Mouse (Mus musculus) layer of hippocampus, postnatal 14 days (tissue): Measurements from ENCODE around the gene Elovl5. TPM values are rescaled to one million over a fixed set of nuclear protein-coding genes. Genes with fewer than 3 reads are reported as not detected.

Experiments
- DNase-seq, 2 experiments: peaks; one replicate each; pipeline ENCODE4 v3.0.0; 2021 to 2022; ENCODE audit warnings: low spot score in 2 of 2, mixed read lengths in 1 of 2
- total RNA-seq, 2 experiments: library from RNA; stranded (reverse); gene quantifications; 2 replicates each; pipeline ENCODE4 v1.2.3; 2021

The Elovl5 gene
- total RNA-seq, 2 experiments from 2014 or later, result 89.1 to 89.5 TPM

DNA sequence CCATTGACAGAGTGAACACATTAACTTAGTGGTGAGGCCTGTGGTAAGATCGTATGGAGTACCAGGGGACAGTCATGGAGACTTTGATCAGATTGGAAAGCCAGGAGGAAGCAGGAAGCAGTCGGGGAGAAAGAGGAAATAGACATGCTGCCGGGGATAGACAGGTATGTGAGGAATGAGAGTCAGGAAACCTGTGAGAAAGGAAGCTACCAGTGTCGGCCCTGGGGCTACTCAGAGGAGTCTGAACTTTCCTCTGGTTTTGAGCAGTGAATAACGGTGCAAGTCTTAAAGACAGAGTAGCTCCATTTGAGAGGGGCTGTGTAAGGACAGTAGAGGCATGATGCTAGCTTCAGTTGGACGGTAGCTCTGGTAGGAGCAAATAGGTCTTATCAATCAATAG is 10.3 kb downstream of the Elovl5 start:
- DNase-seq, result no peak

DNA sequence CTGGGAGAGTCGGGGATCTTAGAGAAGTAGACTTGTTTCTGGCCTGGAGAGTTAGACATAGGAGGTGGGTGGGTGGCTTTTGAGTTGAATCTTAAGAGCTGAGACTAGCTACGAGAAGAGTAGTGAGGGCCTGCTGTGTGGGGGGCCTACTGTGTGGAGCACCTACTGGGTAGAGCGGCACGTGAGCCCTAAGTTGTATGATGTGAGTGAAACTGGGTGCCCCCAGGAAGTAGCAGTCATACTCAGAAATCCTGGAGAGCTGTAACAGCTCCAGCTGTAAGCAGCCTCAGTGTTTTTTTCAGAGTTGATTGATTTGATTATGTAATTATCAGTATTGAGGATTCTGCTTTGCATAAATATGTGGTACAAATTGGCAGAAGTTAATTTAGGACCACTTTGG is 11.6 kb downstream of the Elovl5 start:
- no peak for DNase-seq

DNA sequence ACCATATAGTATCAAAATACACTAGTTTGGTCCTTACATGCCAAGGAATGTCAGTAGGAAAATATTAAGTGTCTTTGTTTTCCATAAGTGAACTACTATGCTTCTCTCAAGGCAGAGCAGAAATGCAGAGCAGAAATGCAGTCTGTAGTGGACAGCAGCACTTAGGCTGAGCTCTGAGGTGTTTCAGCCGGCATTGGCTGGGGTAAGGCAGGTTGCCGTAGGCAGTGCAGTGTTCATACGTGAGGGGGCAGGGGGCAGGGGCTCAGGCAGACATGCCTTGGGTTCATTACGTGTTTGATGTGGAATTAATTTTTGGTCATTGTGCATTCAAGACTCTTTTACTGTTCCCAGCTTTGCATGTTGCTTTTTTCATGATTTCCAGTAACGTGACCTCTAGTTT is 12.1 kb downstream of the Elovl5 start:
- no peak for DNase-seq

DNA sequence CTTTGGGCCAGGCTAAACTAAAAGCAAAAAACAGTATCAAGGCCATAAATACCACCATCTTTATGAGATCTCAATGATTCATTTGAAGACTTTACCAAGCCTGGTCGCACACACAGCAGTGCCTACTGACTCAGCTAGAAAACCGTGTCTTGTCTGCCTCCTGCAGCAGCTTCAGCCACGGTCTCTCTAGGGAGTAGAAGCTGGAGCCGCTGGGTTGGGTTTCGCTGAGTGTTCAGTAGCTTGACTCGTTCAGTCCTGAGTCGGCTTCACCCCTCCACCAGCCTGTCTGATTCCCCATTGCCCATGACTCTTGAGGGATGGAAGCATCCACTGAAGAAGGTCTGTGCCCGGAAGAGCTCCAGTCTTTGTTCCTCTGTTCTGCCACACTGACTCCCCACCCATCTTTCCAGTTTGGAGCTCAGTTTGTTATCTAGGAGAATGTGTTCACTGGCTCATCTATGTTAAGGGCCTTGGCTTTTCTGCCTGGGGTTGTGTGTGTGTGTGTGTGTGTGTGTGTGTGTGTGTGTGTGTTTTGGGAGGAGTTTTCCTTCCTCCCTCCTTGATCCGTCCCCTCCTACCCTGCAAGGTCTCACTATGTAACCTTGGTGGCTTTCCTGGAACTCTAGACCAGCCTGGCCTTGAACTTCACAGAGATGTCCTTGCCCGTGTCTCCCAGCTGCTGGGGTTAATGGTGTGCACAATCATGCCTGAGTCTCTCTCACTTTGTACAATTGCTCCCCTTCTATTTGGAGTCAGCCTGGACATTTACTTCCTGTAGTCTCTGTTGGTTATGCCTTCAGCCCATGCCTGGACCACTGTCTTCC is 13.1 kb downstream of the Elovl5 start:
- DNase-seq, result no peak

DNA sequence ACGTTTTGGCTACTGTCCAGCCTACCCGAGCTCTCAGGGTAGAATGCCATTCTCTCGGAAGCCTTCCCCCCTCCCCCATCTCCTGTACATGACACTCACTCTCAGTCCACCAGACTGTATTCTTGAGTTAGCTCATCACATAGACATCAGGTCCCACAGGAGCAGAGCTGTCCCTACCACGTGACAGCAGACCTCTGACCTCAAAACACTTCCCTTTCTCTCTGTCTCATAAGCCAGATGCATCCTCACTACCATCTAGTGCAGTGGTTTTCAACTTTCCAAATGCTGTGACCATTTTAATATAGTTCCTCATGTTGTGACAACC is 13.7 kb downstream of the Elovl5 start:
- no peak for DNase-seq

DNA sequence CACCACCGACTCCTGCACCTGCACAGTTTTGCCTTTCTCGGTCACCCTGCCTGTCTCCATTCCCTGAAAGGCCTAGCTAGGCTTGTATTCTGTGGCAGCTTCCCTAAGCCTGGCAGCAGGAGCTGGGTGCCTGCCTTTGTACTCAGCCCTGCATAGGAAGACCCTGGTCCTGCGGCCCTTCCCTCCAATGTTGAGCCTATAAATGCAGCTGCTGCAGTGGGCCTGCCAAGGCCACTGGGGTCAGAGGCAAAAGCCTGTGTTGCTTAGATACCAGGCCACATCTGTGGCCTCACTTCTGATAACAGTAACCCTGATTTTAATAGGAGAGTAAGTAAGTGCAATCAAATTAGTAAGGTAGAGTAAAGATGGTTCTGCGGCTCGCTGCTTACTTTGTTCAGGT is 14.6 kb downstream of the Elovl5 start:
- no peak for DNase-seq

DNA sequence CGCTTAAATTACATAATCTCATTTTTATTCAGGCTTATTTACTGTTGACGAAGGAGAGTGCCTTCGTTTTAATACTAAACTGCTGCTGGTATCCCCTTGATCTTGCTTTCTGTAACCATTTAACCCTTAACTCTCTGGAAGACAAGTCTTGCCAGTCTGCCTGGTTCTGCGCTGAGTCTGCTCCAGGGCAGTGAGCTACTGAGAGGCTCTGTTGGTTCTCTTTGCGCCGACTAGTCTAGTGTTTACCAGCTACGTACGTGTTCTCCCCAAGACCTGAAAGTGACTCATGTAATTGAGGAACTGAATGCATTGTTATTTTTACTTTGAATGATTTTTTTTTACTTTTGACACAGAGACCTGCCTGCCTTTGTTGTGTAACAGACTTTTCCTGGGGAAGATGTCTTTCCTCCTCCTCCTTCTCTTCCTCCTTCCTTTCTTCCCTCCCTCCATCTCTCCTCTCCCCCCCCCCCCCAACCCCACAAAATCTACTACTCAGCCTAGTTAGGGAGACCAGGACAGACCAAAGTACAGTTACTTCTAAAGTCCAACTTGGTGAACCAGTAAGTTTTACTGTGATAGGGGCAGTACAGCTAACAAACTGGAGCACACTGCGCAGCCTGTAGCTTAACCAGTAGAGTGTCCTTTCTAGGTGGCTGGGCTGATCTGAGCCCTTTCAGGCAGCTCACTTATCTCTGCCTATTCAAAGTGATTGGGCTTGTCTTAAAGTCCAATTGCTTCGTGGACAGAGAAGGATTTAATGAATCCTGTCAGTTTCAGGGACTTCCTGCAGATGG is 18.9 kb downstream of the Elovl5 start:
- no peak for DNase-seq

DNA sequence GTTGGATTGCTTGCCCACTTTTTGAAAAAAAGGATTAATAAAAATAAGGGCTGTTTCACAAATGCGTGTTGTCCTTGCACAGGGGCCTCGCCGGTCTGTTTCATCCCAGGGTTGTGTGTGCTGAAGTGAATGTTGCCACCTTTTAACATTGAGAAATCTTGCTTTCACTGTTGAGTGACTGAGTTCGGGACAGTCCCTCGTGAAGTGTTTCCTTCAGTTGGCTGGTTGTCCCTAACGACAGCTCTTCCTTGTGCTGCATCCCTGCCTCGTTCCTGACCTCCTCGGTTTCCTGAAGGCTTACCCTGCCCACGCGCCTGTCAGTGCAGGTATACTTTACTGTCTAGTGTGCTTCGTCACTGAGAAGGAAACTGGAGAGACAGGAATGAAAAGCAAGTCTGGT is 20.7 kb downstream of the Elovl5 start:
- no peak for DNase-seq

DNA sequence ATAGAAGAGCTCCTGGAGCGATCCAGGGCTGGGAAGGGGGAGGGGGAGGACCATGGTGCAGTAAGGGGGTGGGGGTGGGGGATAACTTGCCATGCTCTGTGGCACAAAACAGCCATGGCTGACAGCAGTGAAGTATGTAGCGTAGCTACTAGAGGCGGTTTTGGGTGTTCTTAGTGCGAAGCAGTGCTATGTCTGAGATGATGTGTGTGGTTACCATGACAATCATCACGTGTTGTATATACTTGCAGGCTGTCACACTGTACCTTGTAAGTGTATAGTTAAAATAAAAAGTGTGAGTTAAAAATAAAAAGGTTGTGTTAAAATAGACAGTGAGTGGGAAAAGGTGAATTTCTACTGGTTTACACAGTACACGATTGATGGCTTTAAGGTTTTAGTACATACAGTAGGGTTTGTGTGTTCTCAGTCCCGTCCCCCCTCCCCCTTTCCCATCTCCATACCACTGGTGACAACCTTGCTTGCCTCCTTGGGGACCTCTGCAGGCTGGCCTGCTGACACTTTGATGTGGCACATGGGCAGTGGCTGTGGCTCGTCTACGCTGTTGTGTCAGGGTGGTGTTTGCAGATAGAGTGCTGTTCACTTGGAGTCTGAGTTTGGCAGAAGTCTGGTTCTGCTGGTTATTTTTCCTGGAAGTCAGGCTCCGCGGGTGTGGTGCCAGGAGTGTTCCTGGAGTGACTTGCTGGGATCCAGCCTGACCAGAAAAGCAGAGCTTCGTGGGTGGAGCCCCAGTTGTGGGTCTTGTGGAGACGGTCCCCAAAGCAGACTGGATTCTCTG is 21.8 kb downstream of the Elovl5 start:
- DNase-seq, result peak in 1 of 2 experiments; percentile 52

DNA sequence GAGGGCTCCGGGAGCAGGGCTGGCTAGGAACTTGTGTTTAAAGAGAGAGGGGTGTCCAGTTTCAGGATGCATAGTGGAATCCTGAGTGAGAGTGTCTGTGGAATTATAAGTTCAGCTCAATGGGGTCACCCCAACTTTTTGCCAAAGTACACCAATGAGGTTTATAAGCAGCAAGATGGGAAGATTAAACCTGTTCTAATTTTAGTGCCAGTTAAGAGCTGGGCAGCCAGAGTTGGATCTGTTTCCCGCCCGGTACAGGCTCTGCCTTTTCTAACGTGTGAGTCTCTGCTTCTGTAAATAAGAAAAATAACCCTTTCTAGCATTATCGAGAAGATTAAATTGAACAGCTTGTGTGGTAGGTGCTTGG is 22.4 kb downstream of the Elovl5 start:
- DNase-seq, result no peak

DNA sequence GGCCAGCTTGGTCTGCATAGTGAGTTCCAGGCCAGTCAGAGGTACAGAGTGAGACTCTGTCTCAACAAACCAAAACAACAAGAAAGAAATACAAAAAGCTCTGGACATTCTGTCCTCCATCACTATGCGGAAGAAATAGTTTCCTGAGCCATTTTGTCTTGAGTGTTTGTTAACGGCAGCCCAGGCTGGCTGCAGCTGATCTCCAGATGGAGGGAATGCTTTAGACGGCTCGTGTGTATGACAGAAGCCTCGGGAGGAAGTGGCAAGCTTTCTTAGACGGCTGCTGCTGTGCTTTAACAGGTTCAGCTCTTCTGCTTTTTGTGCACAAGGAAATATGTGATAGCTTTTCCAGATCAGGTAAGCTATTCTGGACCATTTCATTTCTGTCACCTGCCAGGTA is 23.9 kb downstream of the Elovl5 start:
- DNase-seq, result no peak

DNA sequence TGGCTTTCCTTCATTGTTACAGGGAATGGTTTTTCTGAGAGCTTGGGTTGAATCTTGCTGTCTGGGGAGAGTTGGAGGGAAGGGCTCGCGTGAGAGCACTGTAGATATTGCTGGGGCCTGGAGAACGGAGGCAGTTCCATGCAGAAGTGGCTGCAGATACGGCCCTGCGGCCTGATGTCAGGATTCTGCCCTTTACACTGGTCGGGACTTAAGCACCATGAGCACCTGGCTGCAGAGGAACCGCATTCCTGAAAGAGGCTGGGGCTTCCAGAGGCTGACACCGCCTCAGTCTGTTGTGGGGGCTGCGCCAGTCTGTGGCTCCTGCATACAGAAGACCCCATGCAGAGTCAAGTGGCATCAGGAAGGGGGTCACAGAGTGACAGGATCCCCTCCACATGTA is 24.7 kb downstream of the Elovl5 start:
- DNase-seq, result no peak

DNA sequence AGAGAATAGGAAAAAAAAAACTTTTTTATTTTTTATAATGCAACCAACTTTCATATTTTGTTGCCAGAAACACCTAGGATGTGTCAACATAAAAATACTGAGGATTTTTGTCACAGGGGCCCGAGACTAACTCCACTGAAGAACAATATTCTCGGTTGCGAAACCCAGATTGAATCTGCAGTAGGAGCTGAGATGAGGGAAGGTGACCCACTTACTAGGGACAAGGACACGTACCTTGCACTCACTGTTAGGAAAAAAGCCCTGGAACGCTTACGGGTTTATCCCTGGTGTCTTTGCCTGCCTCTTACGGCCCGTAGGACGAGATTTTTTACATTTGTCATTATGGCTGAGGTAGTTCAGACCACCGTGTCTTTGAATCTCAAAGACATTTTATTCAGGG is 25.2 kb downstream of the Elovl5 start:
- DNase-seq, result no peak

DNA sequence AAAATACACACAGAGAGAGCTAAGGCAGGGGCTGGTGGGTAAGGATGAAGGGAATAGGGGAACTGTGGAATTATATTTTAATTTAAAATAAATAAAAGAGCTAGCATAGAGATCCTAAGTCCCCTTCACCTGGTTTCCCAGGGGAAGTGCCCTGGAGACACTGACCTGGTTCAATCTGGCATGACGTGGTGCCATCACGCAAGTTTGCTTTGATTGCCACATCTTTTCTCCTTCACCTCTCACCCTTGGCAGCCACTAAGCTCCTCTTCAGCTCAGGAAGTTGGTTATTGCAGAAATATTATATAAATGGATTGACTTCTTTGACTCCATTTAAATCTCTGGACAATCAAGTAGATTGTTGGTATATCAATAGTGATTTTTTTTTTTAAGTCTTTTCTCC is 26.2 kb downstream of the Elovl5 start:
- DNase-seq, result no peak

DNA sequence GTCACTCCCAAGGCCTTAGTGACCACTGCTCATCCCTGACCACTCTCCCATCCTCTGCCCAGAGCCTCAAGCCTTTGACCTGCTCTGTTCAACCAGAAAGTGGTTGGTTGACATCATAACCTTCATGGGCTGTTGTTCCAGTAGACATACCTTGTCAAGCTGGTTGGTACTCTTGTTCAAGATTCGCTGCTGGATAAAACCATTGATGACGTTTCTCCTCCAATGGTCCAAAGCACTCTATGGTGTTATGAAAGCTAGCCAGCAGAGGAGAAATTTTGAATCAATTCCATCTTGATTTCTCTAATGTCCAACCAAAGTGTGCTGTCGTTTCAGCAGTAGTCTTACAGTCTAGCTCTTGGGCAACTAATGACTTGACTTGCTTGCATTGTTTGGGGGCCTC is 27.0 kb downstream of the Elovl5 start:
- DNase-seq, result no peak

DNA sequence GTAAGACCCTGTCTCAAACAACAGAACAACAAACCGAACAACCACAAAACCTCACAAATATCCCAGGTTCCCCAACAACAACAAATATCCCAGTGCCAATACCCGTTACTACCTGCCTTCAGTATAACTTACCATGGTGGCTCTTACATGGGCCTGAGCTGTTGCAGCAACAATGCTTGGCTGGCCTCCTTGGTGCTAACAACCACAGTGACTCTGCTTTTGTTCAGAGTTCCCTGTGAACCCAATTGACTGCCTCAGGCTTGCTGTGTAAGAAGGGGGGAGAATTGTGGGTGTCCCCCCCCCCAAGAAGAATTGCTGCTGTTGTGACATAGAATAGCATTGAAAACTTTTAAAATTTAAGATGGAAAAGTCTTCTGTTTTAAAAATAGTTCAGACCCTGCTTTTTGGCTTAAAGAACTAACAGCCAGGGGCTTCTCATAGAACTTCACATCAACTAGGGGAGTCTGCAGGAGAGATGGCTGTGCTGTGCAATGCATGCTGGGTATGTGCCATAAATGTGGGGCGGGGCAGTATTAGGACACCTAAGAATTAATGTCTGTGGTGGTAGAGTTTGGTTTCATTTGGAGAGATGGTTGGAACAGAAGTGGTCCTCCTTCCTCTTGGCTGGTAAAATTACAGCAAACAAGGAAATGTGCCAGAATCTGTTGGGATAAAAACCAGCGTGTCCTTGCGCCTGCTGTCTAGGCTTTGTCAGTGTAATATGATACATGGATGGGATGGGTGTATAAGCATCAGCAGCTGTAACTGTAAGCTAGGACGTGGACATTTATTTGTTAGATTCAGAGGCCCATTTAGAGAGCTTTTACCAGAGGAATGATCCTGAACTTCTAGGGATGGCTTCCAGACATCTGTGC is 28.9 kb downstream of the Elovl5 start:
- peak in 1 of 2 experiments; percentile 54 for DNase-seq

DNA sequence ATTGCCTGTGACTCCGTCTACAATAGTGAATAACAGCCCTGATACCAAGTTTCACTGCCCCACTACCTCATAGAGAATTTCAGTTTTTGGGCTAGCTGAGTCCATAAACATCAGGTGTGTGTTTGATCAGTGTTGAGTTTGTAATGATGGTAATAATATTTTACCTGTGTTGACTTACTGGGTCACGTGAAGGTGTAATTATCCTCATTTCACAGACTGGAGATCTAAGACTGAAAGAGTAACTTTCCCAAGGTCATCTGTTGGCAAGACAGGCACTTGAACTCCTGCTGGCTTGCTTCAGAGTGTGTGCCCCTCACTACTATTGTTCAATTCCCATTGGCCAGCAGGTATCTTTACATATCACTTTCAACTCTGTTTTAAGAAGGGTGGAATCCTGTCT is 31.1 kb downstream of the Elovl5 start:
- no peak for DNase-seq

DNA sequence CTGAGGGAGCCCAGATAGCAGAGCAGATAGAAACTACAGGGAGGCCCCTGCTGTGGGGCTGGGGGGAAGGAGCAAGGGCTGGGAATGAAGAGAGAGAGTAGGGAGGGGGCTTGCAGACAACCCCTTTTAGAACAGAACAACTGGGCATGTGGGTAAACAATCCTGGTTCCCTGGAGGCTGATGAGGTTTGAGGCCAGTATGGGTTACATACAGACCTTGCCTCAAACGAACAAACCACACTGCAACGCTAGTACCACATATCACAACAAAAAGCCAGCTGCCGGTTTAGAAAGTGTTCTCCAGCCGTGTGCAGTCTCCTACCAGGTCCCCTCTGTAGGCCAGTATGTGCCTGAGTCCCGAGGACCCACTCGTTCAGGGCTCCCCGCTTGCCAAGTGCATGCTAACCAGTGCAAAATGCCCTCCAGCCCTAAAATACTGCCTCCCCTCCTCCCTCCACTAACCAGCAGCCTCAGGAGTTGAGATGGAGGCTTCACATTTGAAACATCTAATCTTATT is 32.6 kb downstream of the Elovl5 start:
- no peak for DNase-seq

DNA sequence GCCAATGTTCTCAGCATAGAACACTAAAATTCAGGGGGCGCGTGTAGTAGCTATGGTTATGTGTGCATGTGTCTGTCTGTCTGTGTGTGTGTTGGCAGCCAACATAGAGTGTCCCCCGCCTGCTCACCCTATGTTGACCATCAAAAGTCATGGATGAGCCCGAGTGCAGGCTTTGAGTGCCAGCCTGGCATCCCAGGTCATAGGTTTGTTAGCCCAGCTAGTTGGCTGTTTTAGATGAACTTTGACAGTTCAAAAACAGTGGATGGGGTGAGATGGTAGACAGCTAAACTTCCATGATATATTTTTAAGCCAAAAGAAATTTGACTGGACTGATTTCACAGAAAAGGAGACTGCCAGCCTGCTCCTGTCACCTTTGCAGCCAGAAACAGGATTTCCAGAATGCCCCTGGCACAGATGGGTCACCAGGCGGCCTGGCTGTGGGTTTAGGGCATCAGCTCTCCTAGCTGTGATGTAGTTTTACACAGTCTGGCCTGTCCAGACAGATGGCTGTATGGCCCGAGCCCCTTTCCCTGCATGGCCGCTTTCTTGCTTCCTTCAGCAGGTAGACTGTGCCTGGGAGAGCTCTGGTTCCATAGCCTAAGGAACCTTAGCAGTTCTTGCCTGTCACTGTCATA is 33.8 kb downstream of the Elovl5 start:
- no peak for DNase-seq

DNA sequence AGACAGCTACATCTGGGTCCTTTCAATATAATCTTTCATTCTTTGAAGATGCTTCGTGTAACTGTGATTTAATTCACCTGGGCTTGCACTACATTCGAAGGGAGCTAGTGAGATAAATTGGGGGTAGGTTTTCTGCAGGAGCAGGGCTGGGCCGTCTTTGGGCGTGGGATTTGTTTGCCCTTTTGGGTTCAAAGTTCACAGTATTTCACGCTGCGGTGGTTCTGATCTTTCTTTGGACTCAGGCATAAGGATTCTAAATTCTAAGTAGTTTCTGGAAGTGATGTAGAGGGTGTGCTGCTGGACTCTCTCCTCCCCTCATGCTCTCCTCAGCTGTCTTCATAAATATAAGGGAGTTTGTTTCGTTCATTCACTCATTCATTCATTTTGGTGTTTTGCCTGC is 34.8 kb downstream of the Elovl5 start:
- DNase-seq, result no peak
